Mouse (Mus musculus) myocyte (in vitro differentiated cells): ENCODE results near the gene Mmp27. TPM values are rescaled to one million over a fixed set of nuclear protein-coding genes. Genes with fewer than 3 reads are reported as not detected.

Source experiments
- H3K27me3 ChIP-seq: one replicate; pipeline ENCODE4 v1.6.1; 2011; ENCODE audit not compliant: control insufficient read depth, insufficient read depth, insufficient read length
- H3K36me3 ChIP-seq: one replicate; pipeline ENCODE4 v1.6.1; 2011; ENCODE audit not compliant: control insufficient read depth, insufficient read depth
- H3K4me2 ChIP-seq: one replicate; pipeline ENCODE4 v1.6.1; 2011; ENCODE audit warnings: low read depth, control low read depth
- H3K4me3 ChIP-seq: one replicate; pipeline ENCODE4 v1.5.1; 2011; ENCODE audit warnings: mild to moderate bottlenecking, control low read depth, moderate library complexity
- H3K79me2 ChIP-seq: one replicate; pipeline ENCODE4 v1.6.1; 2011; ENCODE audit not compliant: control insufficient read depth, insufficient read depth
- H3ac ChIP-seq: one replicate; pipeline ENCODE4 v1.6.1; 2011; ENCODE audit not compliant: control insufficient read depth, insufficient read length
- CEBPB ChIP-seq: IDR thresholded peaks from 2 replicates; pipeline ENCODE4 v1.6.1; 2011; ENCODE audit warnings: mild to moderate bottlenecking, moderate library complexity; ENCODE audit not compliant: poor library complexity, insufficient read depth, severe bottlenecking
- E2F4 ChIP-seq: IDR thresholded peaks from one replicate; pipeline ENCODE4 v1.6.1; 2011; ENCODE audit warnings: mild to moderate bottlenecking, control low read depth, moderate library complexity; ENCODE audit not compliant: insufficient read depth
- MAX ChIP-seq: IDR thresholded peaks from one replicate; pipeline ENCODE4 v1.6.1; 2011; ENCODE audit warnings: low read depth, mild to moderate bottlenecking, control low read depth
- MYOD1 ChIP-seq, 3 experiments: IDR thresholded peaks; one replicate each; pipeline ENCODE4 v1.6.1; 2011; ENCODE audit warnings: control low read depth in 2 of 3, low read depth in 2 of 3, mild to moderate bottlenecking in 2 of 3, moderate library complexity in 1 of 3; ENCODE audit not compliant: insufficient read length in 2 of 3, control insufficient read depth in 1 of 3
- MYOG ChIP-seq, 3 experiments: IDR thresholded peaks; one replicate each; pipeline ENCODE4 v1.6.1; 2011; ENCODE audit warnings: control low read depth in 2 of 3, low read depth in 2 of 3, mild to moderate bottlenecking in 2 of 3; ENCODE audit not compliant: insufficient read length in 2 of 3, control insufficient read depth in 1 of 3, insufficient read depth in 1 of 3
- POLR2A ChIP-seq: IDR thresholded peaks from one replicate; pipeline ENCODE4 v1.6.1; 2011; ENCODE audit warnings: low read depth, mild to moderate bottlenecking, control low read depth, moderate library complexity; ENCODE audit not compliant: insufficient read length
- POLR2AphosphoS2 ChIP-seq: IDR thresholded peaks from one replicate; pipeline ENCODE4 v1.6.1; 2011; ENCODE audit warnings: low read depth, control low read depth; ENCODE audit not compliant: insufficient read length
- polyA plus RNA-seq: library from polyadenylated mRNA; unstranded; fragments of >200 nt; fragmentation: generic; extraction: Trizol; gene quantifications from one replicate; pipeline ENCODE4 v1.2.1, GENCODE M21; 2012; ENCODE audit warnings: missing spikeins

The Mmp27 gene
- polyA plus RNA-seq, 1 experiment, result not detected

DNA sequence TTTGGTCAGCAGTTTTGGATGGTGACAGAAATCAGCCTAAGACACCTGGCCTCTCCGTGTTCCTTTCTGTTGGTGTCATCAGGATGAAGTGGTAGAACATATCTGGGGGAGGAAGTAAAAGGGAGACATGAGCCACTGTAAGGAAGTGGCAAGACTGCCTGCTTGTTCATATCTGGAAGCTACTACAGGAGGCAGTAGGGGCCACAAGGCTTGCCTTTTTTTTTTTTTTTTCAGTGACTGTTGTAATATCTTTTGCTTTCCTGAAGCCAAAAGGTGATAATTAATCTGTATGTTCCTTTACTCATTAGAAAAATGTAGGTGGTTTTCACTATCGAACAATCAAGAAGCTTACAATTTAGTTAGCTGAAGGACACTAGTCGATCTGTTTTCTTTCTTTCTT is 51.4 kb downstream of the Mmp27 start:
- H3ac ChIP-seq, result no peak overlapping the region
- H3K27me3 ChIP-seq, result no peaks in the 10 kb centered on the region
- H3K4me3 ChIP-seq, result no peak overlapping the region
- H3K79me2 ChIP-seq, result no peaks in the 10 kb centered on the region
- no peak overlapping the region for H3K4me2 ChIP-seq
- TF ChIP-seq POLR2A, result no peak
- TF ChIP-seq MAX, result no peak
- H3K36me3 ChIP-seq, result no peaks in the 10 kb centered on the region

DNA sequence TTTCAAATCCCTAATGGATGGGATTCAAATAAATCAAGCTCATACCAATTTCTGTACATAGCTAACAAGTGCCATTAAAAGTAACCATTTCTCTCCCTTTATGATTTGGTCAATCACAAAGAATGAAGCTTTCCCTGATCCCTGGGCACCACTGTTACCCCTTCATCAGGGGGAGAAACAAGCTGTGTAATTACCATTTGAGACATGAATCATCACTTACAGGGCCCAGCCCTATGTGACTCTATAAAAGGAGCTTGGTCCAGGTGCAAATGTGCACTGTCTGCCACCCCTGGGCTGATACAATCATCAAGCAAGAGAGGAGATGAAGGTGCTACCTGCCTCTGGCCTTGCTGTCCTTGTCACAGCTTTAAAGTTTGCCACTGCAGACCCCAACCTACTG is 56.7 kb downstream of the Mmp27 start, which contains the start of gene Mmp20:
Gene Mmp20 (plus strand): TSS at position 301 of the 400 bp plus-strand sequence.
- Histone ChIP-seq H3K27me3 (no peaks in the 10 kb centered on the region), H3K4me2 (no peak within 1 kb of the TSS), H3K4me3 (no peak within 1 kb of the TSS), H3K79me2 (no peaks in the 10 kb centered on the region), H3K36me3 (no peaks in the 10 kb centered on the region), H3ac (no peak within 1 kb of the TSS)
- TF ChIP-seq POLR2AphosphoS2 (no peak), MYOG (IDR thresholded peaks at IDR 0.05; ENCODE audit: control insufficient read depth in 1 of 3, insufficient read depth in 1 of 3, insufficient read length in 2 of 3, low read depth in 2 of 3) (no peak), MYOD1 (IDR thresholded peaks at IDR 0.05; ENCODE audit: control insufficient read depth in 1 of 3, insufficient read length in 2 of 3, low read depth in 2 of 3) (no peak), MAX (no peak), E2F4 (no peak), CEBPB (no peak)

Other genes with a start within 250 kb of the Mmp27 start
- not detected for gene Mmp12, start 227.0 kb upstream of the Mmp27 start, polyA plus RNA-seq
- not detected for gene Mmp1b, start 183.3 kb upstream of the Mmp27 start, polyA plus RNA-seq
- 0.04 TPM for gene Mmp3, start 125.6 kb upstream of the Mmp27 start, polyA plus RNA-seq
- gene Mmp10, start 69.0 kb upstream of the Mmp27 start, polyA plus RNA-seq, result 0.05 TPM
- not detected for gene Mmp8, start 12.9 kb upstream of the Mmp27 start, polyA plus RNA-seq
- not detected for gene Mmp20, start 56.8 kb downstream of the Mmp27 start, polyA plus RNA-seq
- gene Mmp7, start 120.7 kb downstream of the Mmp27 start, polyA plus RNA-seq, result not detected
- 60.9 TPM for gene Tmem123, start 192.6 kb downstream of the Mmp27 start, polyA plus RNA-seq